Mouse (Mus musculus): ENCODE results near the gene Ten1. TPM values are rescaled to one million over a fixed set of nuclear protein-coding genes. Genes with fewer than 3 reads are reported as not detected.
A peak's percentile ranks its signal among the peaks of the same experiment; 100 is the strongest.

Gene Ten1
- polyA plus RNA-seq, 1 experiment from 2014 or later, result 22.8 TPM

DNA sequence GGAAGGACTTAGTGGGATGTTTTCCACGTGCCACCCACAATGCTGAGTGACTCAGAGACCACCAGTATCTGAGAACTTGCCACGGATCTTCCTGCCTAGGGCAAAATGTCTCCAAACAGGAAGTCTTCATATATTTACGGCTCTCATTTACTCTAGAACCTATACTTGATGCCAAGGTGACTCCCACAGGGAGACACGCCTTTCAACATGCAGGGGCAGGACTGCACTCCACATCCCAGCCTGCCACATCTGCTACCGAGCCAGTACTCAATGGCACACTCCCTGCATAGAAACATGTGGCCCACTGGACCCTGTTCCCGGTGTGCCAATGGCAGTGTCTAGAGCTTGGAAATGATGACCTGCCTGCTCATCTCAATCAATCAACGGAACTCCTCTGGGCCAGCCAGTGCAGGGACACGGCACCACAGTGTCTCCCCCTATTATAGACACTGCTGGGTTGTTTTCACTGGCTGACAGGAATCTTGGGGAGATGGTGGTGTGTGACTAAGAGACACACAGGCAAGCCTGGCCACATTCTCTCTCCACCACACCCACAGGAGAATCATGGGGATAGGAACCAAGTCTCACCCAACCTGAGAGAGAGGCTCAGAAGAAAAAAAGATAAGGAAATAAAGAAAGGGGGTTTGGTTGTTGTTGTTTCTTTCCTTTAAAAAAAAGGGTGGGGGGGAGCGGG, 57.5 kb downstream of the Ten1 start:
- Histone ChIP-seq H3K9me3 (ENCODE audit: low read length) (no peaks in the 10 kb centered on the region), H3K4me3 (ENCODE audit: low read depth, low read length) (no peak overlapping the region), H3K9ac (replicated peaks) (no peak overlapping the region), H3K36me3 (replicated peaks; ENCODE audit: insufficient read depth, low read length) (peaks cover 65% of the 10 kb centered on the region), H3K4me1 (ENCODE audit: insufficient read depth) (0 out of 2 replicates have a peak, but pooled peaks cover 3% of the 10 kb centered on the region), H3K4me2 (ENCODE audit: low read depth, low read length) (no peak overlapping the region), H3K27me3 (ENCODE audit: insufficient read depth, low read length) (no peaks in the 10 kb centered on the region), H3K27ac (ENCODE audit: low read depth) (no peak overlapping the region)
- WGBS (ENCODE audit: insufficient replicate concordance), result 74% methylated on average over 9 of the region's 9 CpGs
- no peak for DNase-seq
- ATAC-seq, result 0 out of 2 replicates have a peak, but pooled peaks have one; percentile 24
- TF ChIP-seq CTCF (IDR thresholded peaks at IDR 0.05; ENCODE audit: low read depth) (no peak), EP300 (IDR thresholded peaks at IDR 0.05; ENCODE audit: low read depth) (no peak)

- TF ChIP-seq CTCF (IDR thresholded peaks at IDR 0.05; ENCODE audit: low read depth) (no peak), EP300 (IDR thresholded peaks at IDR 0.05; ENCODE audit: low read depth) (no peak)
- no peaks in the 10 kb centered on the region for H3K27me3 ChIP-seq (ENCODE audit: insufficient read depth, low read length)
- H3K4me1 ChIP-seq (ENCODE audit: insufficient read depth), result 0 out of 2 replicates have a peak, but pooled peaks cover 3% of the 10 kb centered on the region
- no peak overlapping the region for H3K27ac ChIP-seq (ENCODE audit: low read depth)
- H3K9me3 ChIP-seq (ENCODE audit: low read length), result no peaks in the 10 kb centered on the region
- no peak overlapping the region for H3K9ac ChIP-seq (replicated peaks)
- no peak for DNase-seq
- H3K4me2 ChIP-seq (ENCODE audit: low read depth, low read length), result no peak overlapping the region
- ATAC-seq, result 0 out of 2 replicates have a peak, but pooled peaks have one; percentile 22
- H3K4me3 ChIP-seq (ENCODE audit: low read depth, low read length), result no peak overlapping the region
- peaks cover 70% of the 10 kb centered on the region for H3K36me3 ChIP-seq (replicated peaks; ENCODE audit: insufficient read depth, low read length)
- WGBS (ENCODE audit: insufficient replicate concordance), result 56% methylated on average over 8 of the region's 8 CpGs
Measured at GRCm38 (mm10) chr11:116259461-116259860, 60.8 kb downstream of the Ten1 start.

- Histone ChIP-seq H3K9ac (replicated peaks) (no peak overlapping the region), H3K4me2 (ENCODE audit: low read depth, low read length) (no peak overlapping the region), H3K4me1 (ENCODE audit: insufficient read depth) (peaks cover 3% of the 10 kb centered on the region), H3K9me3 (ENCODE audit: low read length) (no peaks in the 10 kb centered on the region), H3K36me3 (replicated peaks; ENCODE audit: insufficient read depth, low read length) (peaks cover 69% of the 10 kb centered on the region), H3K4me3 (ENCODE audit: low read depth, low read length) (no peak overlapping the region), H3K27me3 (ENCODE audit: insufficient read depth, low read length) (no peaks in the 10 kb centered on the region), H3K27ac (ENCODE audit: low read depth) (no peak overlapping the region)
- no peak for ATAC-seq
- WGBS (ENCODE audit: insufficient replicate concordance), result 65% methylated on average over 7 of the region's 7 CpGs
- no peak for TF ChIP-seq EP300 (IDR thresholded peaks at IDR 0.05; ENCODE audit: low read depth)
- TF ChIP-seq CTCF (IDR thresholded peaks at IDR 0.05; ENCODE audit: low read depth), result no peak
- DNase-seq, result no peak
Measured at GRCm38 (mm10) chr11:116260259-116260658, 61.6 kb downstream of the Ten1 start.

Other genes starting within 250 kb of the Ten1 start
- gene Itgb4, start 224.1 kb upstream of the Ten1 start, polyA plus RNA-seq (2015; fragmentation: Nextera tagmentation; extraction: Ambion mirVana), result 0.21 and 0.34 TPM in 2 replicates
- 317 and 319 TPM in 2 replicates for gene Galk1, start 186.1 kb upstream of the Ten1 start, polyA plus RNA-seq (2015; fragmentation: Nextera tagmentation; extraction: Ambion mirVana)
- gene H3f3b, start 170.9 kb upstream of the Ten1 start, polyA plus RNA-seq (2015; fragmentation: Nextera tagmentation; extraction: Ambion mirVana), result 647 and 656 TPM in 2 replicates
- gene Unk, start 168.5 kb upstream of the Ten1 start, polyA plus RNA-seq (2015; fragmentation: Nextera tagmentation; extraction: Ambion mirVana), result 3.9 and 5.1 TPM in 2 replicates
- gene Unc13d, start 120.9 kb upstream of the Ten1 start, polyA plus RNA-seq (2015; fragmentation: Nextera tagmentation; extraction: Ambion mirVana), result 6.1 and 6.9 TPM in 2 replicates
- 63.3 and 65.0 TPM in 2 replicates for gene Wbp2, start 111.9 kb upstream of the Ten1 start, polyA plus RNA-seq (2015; fragmentation: Nextera tagmentation; extraction: Ambion mirVana)
- gene Trim47, start 71.6 kb upstream of the Ten1 start, polyA plus RNA-seq (2015; fragmentation: Nextera tagmentation; extraction: Ambion mirVana), result 5.7 and 7.4 TPM in 2 replicates
- 1.1 and 1.2 TPM in 2 replicates for gene Trim65, start 67.7 kb upstream of the Ten1 start, polyA plus RNA-seq (2015; fragmentation: Nextera tagmentation; extraction: Ambion mirVana)
- gene Mrpl38, start 60.0 kb upstream of the Ten1 start, polyA plus RNA-seq (2015; fragmentation: Nextera tagmentation; extraction: Ambion mirVana), result 43.9 and 44.0 TPM in 2 replicates
- 2.2 and 2.3 TPM in 2 replicates for gene Fbf1, start 30.7 kb upstream of the Ten1 start, polyA plus RNA-seq (2015; fragmentation: Nextera tagmentation; extraction: Ambion mirVana)
- gene Acox1, start 190 bp downstream of the Ten1 start, polyA plus RNA-seq (2015; fragmentation: Nextera tagmentation; extraction: Ambion mirVana), result 258 and 304 TPM in 2 replicates
- 0.06 and 0.07 TPM in 2 replicates for gene Evpl, start 39.2 kb downstream of the Ten1 start, polyA plus RNA-seq (2015; fragmentation: Nextera tagmentation; extraction: Ambion mirVana)
- 20.9 and 23.8 TPM in 2 replicates for gene Srp68, start 75.4 kb downstream of the Ten1 start, polyA plus RNA-seq (2015; fragmentation: Nextera tagmentation; extraction: Ambion mirVana)
- gene Galr2, start 82.1 kb downstream of the Ten1 start, polyA plus RNA-seq (2015; fragmentation: Nextera tagmentation; extraction: Ambion mirVana), result not detected in 2 replicates
- 18.1 and 18.4 TPM in 2 replicates for gene Exoc7, start 108.4 kb downstream of the Ten1 start, polyA plus RNA-seq (2015; fragmentation: Nextera tagmentation; extraction: Ambion mirVana)
- gene Foxj1, start 136.5 kb downstream of the Ten1 start, polyA plus RNA-seq (2015; fragmentation: Nextera tagmentation; extraction: Ambion mirVana), result 0.07 and 0.14 TPM in 2 replicates
- gene Rnf157, start 214.2 kb downstream of the Ten1 start, polyA plus RNA-seq (2015; fragmentation: Nextera tagmentation; extraction: Ambion mirVana), result 1.5 and 2.2 TPM in 2 replicates
- gene Ubald2, start 235.2 kb downstream of the Ten1 start, polyA plus RNA-seq (2015; fragmentation: Nextera tagmentation; extraction: Ambion mirVana), result 29.2 and 29.8 TPM in 2 replicates